Comparison of ENCODE assay signal across 17 mouse cellular contexts in genomic region chr4:145278724-145279370, GRCm38 (mm10). TPM values are rescaled to one million over a fixed set of nuclear protein-coding genes. Genes with fewer than 3 reads are reported as not detected.
A peak's percentile ranks its signal among the peaks of the same experiment; 100 is the strongest.
DNase-seq lines count a peak whose midpoint lies in the region; ATAC-seq and TF ChIP-seq lines count a peak whose summit lies in the region.
"Had no signal": no experiment of that assay in that cellular context is flagged by ENCODE, and none has a peak within 500 bp of the region (broad histone marks: within the 10 kb centered on the region; RNA-seq: fewer than 3 reads in every experiment).

No protein-coding gene starts in this region.

- peak; percentile 93 for DNase-seq in heart, adult 11 months
- no peak for DNase-seq in heart, postnatal 14 days
- peak; percentile 41 for DNase-seq in lung, embryonic 14.5 days
- no peak for DNase-seq in lung, adult 2 months
- no peak for DNase-seq in thymus, postnatal 14 days
- DNase-seq: cerebellum, postnatal 36 days; right cerebral cortex, postnatal 25 days; thymus, postnatal 25 days had no signal

- TF ChIP-seq POLR2A in lung, adult 2 months (IDR thresholded peaks at IDR 0.05; ENCODE audit: borderline replicate concordance, extremely low read depth, low read depth, low read length) = no peak

- 51% methylated on average over 3 of the region's 3 CpGs for WGBS in lung, embryonic 14.5 days
- WGBS in lung, adult 2 months = 40% methylated on average over 3 of the region's 3 CpGs
- 37% methylated on average over 3 of the region's 3 CpGs for WGBS in intestine, postnatal 0 days
- WGBS in forebrain, embryonic 15.5 days = 67% methylated on average over 3 of the region's 3 CpGs

- no peaks in the 10 kb centered on the region for H3K9me3 ChIP-seq in lung, embryonic 14.5 days (ENCODE audit: low read depth, low read length)
- no peaks in the 10 kb centered on the region for H3K9me3 ChIP-seq in intestine, postnatal 0 days (ENCODE audit: control insufficient read depth)
- H3K9me3 ChIP-seq in forebrain, embryonic 15.5 days = no peaks in the 10 kb centered on the region
- H3K9me3 ChIP-seq: embryonic facial prominence, embryonic 12.5 days; heart, embryonic 15.5 days; liver, embryonic 15.5 days had no signal

- ATAC-seq in lung, embryonic 14.5 days (ENCODE audit: insufficient read depth) = peak; percentile 24; the same call in 1 of the 2 replicates
- peak; percentile 66 for ATAC-seq in intestine, postnatal 0 days
- no peak for ATAC-seq in forebrain, embryonic 15.5 days (replicated peaks)
- no peak for ATAC-seq in CD4-positive, CD25-positive, alpha-beta regulatory T cell, adult 4 months
- ATAC-seq: forebrain, embryonic 14.5 days; hindbrain, embryonic 16.5 days had no signal

- no peak overlapping the region for H3K4me2 ChIP-seq in lung, embryonic 14.5 days
- H3K4me2 ChIP-seq in intestine, postnatal 0 days (replicated peaks; ENCODE audit: low read depth) = no peak overlapping the region
- H3K4me2 ChIP-seq in forebrain, embryonic 15.5 days (replicated peaks) = no peak overlapping the region
- H3K4me2 ChIP-seq: embryonic facial prominence, embryonic 12.5 days; heart, embryonic 15.5 days; liver, embryonic 15.5 days had no signal

- no peaks in the 10 kb centered on the region for H3K36me3 ChIP-seq in lung, embryonic 14.5 days (ENCODE audit: insufficient read depth)
- H3K36me3 ChIP-seq in intestine, postnatal 0 days (ENCODE audit: control insufficient read depth, insufficient read depth) = no peaks in the 10 kb centered on the region
- no peaks in the 10 kb centered on the region for H3K36me3 ChIP-seq in forebrain, embryonic 15.5 days
- H3K36me3 ChIP-seq: embryonic facial prominence, embryonic 12.5 days; G1E; heart, embryonic 15.5 days; liver, embryonic 15.5 days had no signal

- H3K4me1 ChIP-seq in lung, embryonic 14.5 days (ENCODE audit: insufficient read depth) = no peaks in the 10 kb centered on the region
- peaks cover 6% of the 10 kb centered on the region for H3K4me1 ChIP-seq in lung, adult 2 months (ENCODE audit: control insufficient read depth, insufficient read depth, low read length)
- H3K4me1 ChIP-seq in intestine, postnatal 0 days (replicated peaks; ENCODE audit: control insufficient read depth, insufficient read depth, low read length) = no peaks in the 10 kb centered on the region
- H3K4me1 ChIP-seq in forebrain, embryonic 15.5 days = no peaks in the 10 kb centered on the region
- H3K4me1 ChIP-seq: embryonic facial prominence, embryonic 12.5 days; heart, embryonic 15.5 days had no signal

- H3K4me3 ChIP-seq in lung, embryonic 14.5 days (ENCODE audit: low read depth, low read length) = no peak overlapping the region
- H3K4me3 ChIP-seq in lung, adult 2 months (replicated peaks; ENCODE audit: extremely low read depth, low read depth, low read length) = no peak overlapping the region
- H3K4me3 ChIP-seq in intestine, postnatal 0 days (ENCODE audit: low read depth, low read length) = no peak overlapping the region
- no peak overlapping the region for H3K4me3 ChIP-seq in forebrain, embryonic 15.5 days
- H3K4me3 ChIP-seq: embryonic facial prominence, embryonic 12.5 days; heart, embryonic 15.5 days; liver, embryonic 15.5 days had no signal

- H3K27ac ChIP-seq in lung, embryonic 14.5 days (ENCODE audit: low read depth) = no peak overlapping the region
- no peak overlapping the region for H3K27ac ChIP-seq in intestine, postnatal 0 days (ENCODE audit: low read depth, low read length)
- H3K27ac ChIP-seq in forebrain, embryonic 15.5 days (replicated peaks) = no peak overlapping the region
- H3K27ac ChIP-seq: embryonic facial prominence, embryonic 12.5 days; heart, embryonic 15.5 days; liver, embryonic 15.5 days had no signal

- intact Hi-C loops in heart, postnatal 14 days (cut with DNase I) = no loop called here

- TF ChIP-seq CTCF in lung, embryonic 14.5 days (IDR thresholded peaks at IDR 0.05; ENCODE audit: low read depth) = no peak
- TF ChIP-seq CTCF in lung, adult 2 months (IDR thresholded peaks at IDR 0.05; ENCODE audit: insufficient read depth, low read length) = no peak
- no peak for TF ChIP-seq CTCF in intestine, postnatal 0 days (IDR thresholded peaks at IDR 0.05; ENCODE audit: low read depth)

- no peak overlapping the region for H3K9ac ChIP-seq in lung, embryonic 14.5 days
- H3K9ac ChIP-seq in intestine, postnatal 0 days (ENCODE audit: low read depth, low read length) = no peak overlapping the region
- no peak overlapping the region for H3K9ac ChIP-seq in forebrain, embryonic 15.5 days (replicated peaks)
- H3K9ac ChIP-seq: embryonic facial prominence, embryonic 12.5 days; heart, embryonic 15.5 days; liver, embryonic 15.5 days had no signal

- H3K27me3 ChIP-seq in lung, embryonic 14.5 days (ENCODE audit: insufficient read depth, low read length) = no peaks in the 10 kb centered on the region
- H3K27me3 ChIP-seq in intestine, postnatal 0 days (replicated peaks; ENCODE audit: control insufficient read depth, insufficient read depth, low read length) = no peaks in the 10 kb centered on the region
- H3K27me3 ChIP-seq in forebrain, embryonic 15.5 days = no peaks in the 10 kb centered on the region
- H3K27me3 ChIP-seq: embryonic facial prominence, embryonic 12.5 days; heart, embryonic 15.5 days; liver, embryonic 15.5 days had no signal

RNA-seq across cellular contexts. Expression of gene Tnfrsf1b, which starts 32.2 kb away (rescaled TPM):
- total RNA-seq in heart, postnatal 14 days (2021) = 1 to 10 TPM; 5.5 to 6.3 TPM
- 3.3 and 3.4 TPM in 2 replicates for polyA plus RNA-seq in lung, embryonic 14.5 days (2014; fragmentation: Nextera tagmentation; extraction: Ambion mirVana)
- polyA plus RNA-seq in lung, adult 2 months (2012; rRNA removed) = 32.2 and 39.5 TPM in 2 replicates
- 2.8 and 2.9 TPM in 2 replicates for polyA plus RNA-seq in intestine, postnatal 0 days (2015; fragmentation: Nextera tagmentation; extraction: Ambion mirVana)
- 1.8 and 2.5 TPM in 2 replicates for polyA plus RNA-seq in forebrain, embryonic 15.5 days (2015; fragmentation: Nextera tagmentation; extraction: Ambion mirVana)
- polyA plus RNA-seq in CD4-positive, CD25-positive, alpha-beta regulatory T cell, adult 4 months (2017; shearing (Covaris generic)) = 100 to 1,000 TPM; 115 to 174 TPM
- total RNA-seq: G1E had no signal
- polyA plus RNA-seq: G1E had no signal

RNA-seq across cellular contexts. Expression of gene Tnfrsf8, which starts 36.1 kb away (rescaled TPM):
- under 1 TPM; 0.17 to 0.19 TPM for total RNA-seq in heart, postnatal 14 days (2021)
- polyA plus RNA-seq in lung, embryonic 14.5 days (2014; fragmentation: Nextera tagmentation; extraction: Ambion mirVana) = 0.20 TPM in 1 of 2 replicates, not detected in the other
- polyA plus RNA-seq in lung, adult 2 months (2012; rRNA removed) = 0.24 and 0.28 TPM in 2 replicates
- 0.04 and 0.08 TPM in 2 replicates for polyA plus RNA-seq in intestine, postnatal 0 days (2015; fragmentation: Nextera tagmentation; extraction: Ambion mirVana)
- 0.09 and 0.38 TPM in 2 replicates for polyA plus RNA-seq in forebrain, embryonic 15.5 days (2015; fragmentation: Nextera tagmentation; extraction: Ambion mirVana)
- 10 to 100 TPM; 11.5 to 26.5 TPM for polyA plus RNA-seq in CD4-positive, CD25-positive, alpha-beta regulatory T cell, adult 4 months (2017; shearing (Covaris generic))
- polyA plus RNA-seq: G1E had no signal

Comparison
In these comparisons a context has a peak if more than half of its experiments do, and no peak if none do; other contexts are left out.
1. DNase-seq: peak in heart, adult 11 months (single experiment) and lung, embryonic 14.5 days (single experiment); none in heart, postnatal 14 days (0 of 2), lung, adult 2 months (single experiment) and thymus, postnatal 14 days (single experiment).
2. ATAC-seq: peak in lung, embryonic 14.5 days (single experiment) and intestine, postnatal 0 days (single experiment); none in forebrain, embryonic 15.5 days (single experiment) and CD4-positive, CD25-positive, alpha-beta regulatory T cell, adult 4 months (single experiment).